Mouse (Mus musculus) layer of hippocampus, adult 11-12 months (tissue): ENCODE results near the gene Fgd3.

Source experiments
- DNase-seq: peaks from one replicate; pipeline ENCODE4 v3.0.0; 2022; ENCODE audit warnings: low spot score

Fgd3 gene

DNA sequence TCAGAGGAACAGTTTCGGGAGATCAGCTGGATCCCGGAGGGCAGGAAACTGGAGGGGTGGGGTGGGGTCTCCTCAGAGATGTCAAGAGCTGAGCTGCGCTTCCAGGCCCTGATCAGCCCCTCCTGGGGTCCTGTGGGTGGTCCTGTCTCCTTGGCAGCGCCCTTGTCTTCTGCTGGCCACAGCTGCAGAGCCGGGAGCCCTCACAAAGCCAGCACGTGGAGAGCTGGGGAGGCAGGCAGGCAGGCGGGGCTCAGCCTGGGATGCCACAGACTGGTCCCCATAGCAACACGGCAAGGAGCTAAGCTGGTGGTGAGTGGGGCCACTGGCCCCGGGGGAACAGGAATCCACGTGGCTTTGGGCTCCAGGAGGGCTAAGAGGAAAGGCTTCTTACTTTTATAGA lies at the start of gene Fgd3:
Gene Fgd3, minus strand, starts transcription at position 272 of the 400 bp plus-strand sequence.
- peak; percentile 66 for DNase-seq

DNA sequence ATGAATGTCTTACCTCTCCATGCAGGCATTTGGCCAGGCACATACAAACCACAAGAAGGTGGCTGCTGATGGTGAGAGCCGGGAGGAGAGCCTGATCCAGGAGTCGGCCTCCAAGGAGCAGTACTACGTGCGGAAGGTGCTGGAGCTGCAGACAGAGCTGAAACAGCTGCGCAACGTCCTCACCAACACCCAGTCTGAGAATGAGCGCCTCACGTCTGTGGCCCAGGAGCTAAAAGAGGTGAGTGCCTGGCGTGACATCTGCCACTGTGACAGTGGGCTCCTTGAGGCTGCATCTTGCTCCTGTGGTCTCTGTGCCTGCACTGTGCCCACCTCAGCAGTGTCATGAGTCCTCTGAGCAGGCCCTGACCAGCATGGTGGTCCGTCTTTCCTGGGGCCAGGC lies 49.3 kb upstream of the Fgd3 start:
- DNase-seq = no peak

DNA sequence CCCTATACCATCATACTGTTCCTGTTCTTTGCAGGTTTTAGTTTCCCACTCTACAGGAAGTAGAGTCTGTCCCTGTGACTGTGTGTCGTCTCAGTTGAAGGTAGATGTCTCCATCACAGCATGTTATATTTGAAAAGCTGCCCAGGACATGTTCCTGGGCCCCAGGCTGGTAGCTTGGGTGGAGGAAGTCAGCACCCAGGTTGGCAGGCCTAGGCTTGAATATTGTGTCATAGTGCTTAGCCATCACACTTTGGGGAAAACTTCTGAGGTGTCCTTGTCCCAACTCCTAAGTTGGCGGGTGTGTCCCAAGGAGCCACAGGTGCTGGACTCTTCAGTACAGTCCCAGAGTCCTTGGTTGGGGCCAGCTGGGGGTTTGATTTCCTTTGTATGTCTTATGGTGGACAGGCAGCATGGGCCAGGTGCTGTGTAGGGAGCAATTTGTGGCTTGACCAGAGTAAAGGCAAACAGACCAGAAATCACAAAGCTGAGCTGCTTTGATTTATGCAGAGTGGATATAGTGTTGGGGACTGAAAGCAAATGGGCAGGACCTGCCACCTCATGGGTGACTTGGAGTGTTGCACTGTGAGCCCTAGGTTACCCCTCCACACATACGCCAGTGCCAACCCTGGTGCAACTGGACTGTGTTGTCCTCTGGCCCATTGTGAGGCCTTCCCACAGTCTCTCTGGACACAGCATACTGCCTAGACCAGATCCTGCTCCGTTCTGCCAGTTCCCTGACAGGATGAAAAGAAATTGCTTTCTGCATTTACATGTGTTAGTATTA lies 47.7 kb upstream of the Fgd3 start:
- DNase-seq = no peak

DNA sequence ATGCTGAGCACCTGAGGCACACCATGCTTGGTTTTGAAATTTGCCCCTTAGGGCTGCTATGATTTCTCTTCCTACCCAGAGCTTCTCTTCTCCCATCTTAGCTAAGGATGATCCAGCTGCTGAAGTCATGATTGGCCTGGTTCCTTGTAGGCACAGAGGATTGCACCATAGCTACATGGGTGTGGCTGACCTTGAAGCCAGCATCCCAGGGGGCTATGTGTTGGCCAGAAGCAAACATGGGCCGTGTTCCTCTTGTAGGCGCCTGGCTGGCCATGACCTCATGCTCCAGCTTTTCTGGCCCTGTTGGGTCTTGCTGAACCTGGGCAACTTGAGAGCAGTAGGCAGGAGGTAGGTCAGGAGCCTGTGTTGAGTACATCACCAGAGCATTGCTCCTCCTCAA lies 44.6 kb upstream of the Fgd3 start:
- DNase-seq = no peak

DNA sequence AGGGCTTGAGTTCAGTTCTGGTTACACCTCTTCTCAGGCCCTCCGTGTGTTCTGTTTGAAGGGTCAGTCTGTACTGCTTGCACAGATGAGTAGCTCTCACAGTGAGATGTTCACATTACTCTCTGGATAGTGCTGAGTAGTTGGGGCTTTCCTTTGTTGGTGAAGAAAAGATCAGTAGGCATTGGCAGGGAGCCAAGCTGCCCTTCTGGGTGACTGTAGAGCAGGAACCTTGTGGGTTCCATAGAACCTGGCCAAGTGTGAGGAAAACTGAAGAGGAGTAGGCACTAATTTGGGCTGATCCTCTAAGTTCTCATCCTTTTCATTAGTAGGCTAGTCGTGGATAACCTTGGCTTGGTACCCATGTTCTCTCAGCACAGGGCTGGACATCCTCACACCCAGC lies 42.7 kb upstream of the Fgd3 start:
- DNase-seq = peak; percentile 55

DNA sequence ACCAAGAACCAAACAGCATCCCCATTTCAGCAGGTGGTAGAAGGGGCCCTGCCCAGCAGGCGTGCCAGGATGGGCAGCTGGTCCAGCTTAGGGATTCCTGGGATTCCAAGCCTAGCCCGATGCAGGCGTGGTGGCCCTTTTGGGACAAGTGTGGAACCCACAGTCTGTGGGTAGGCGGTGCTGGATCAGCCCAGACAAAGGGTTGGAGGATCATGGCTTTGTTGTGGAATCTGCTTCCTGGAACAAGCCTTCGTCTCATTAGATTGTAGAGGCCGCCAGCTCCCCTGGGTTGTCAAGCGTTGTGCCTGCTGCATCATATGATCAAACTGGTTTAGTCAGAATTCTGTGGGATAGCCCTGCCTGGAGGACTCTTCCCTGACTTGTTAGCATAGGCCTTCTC lies 42.3 kb upstream of the Fgd3 start:
- no peak for DNase-seq

DNA sequence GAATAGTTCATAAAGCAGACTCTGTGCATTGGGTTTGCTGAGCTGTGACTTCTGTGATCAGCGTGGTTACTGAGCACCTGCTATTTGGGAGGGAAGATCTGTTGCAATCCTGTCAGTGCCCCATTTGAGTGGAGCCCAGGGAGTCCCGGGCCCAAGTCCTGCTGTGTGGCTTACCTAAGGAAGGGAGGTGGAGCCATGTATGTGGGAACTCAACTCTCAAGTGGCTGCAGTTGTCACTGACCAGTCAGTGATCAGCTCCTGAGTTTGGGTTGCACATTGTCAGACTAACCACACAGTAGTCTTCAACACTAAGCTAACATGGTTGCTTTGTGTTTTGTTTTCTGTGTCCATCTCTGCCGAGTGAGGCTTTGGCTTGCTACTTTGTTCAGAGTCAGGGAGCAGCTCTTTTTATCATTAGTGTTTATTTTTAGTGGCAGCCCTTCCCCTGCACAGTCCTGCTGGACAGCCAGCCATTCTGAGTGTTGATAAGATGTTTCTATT lies 40.8 kb upstream of the Fgd3 start:
- no peak for DNase-seq

DNA sequence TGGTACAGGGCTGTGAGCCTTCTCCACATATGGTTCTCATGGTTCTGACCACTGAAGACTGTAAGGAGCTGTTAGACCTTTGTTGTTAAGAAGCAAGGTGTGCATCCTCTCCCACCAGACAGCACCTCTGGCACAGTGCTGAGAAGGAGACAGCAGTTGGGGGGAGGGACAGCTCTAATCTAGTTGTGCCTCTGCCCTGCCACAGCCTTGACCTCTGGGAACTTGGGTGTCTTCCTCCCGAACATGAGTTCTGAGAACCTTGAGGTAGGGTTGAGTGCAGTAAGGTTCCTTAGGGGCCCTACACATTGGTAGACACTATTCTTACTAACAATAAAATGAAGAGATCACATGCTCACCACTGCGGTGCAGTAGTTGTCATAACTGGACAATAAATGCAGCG lies 38.1 kb upstream of the Fgd3 start:
- no peak for DNase-seq

DNA sequence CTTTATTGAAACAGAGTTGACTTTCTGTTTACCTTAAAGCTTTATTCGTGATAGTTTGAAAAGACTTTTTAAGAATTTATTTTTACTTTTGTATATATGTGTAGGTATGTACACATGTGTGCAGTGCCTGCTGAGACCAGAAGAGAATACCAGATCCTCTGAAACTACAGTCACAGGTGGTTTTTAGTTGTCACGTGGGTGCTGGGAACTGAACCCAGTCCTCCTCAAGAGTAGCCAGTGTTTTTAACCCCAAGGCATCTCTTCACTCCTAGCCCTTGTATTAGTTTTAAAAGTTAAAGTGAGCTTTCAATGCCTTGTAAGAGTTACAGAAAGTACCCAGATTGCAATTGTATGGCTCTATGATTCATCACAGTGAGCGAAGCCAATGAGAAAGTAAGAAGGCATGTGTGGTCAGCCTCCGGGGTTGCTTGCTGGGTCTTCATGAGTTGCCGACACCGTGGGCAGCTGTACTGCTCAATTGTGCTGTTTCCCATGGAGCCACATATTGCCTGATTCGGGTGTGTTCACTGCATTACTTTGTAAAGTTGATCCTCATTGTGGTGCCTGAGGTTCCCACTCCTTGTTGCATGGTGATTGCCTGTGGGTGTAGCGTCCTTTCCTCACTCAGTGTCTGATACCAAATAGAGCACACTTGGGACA lies 37.4 kb upstream of the Fgd3 start:
- DNase-seq = no peak

DNA sequence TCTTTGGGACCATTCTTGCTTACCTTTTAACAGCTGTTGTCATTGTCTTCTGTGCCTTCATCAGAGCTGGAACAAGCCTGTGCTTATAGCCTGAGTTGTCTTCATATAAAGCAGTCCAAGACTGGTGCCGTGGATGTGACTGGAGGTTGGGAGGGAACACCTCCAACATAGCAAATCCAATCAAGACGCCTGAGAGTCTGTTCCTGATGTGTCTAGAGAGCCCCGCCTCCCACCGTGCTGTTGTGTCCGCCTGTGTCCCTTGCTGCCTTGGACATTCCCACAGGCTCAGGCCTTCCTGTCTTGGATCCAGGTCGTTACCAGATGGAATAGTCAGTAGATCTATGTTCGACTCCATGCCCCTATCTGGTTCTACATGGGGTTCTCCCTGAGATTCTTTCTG lies 36.0 kb upstream of the Fgd3 start:
- no peak for DNase-seq

DNA sequence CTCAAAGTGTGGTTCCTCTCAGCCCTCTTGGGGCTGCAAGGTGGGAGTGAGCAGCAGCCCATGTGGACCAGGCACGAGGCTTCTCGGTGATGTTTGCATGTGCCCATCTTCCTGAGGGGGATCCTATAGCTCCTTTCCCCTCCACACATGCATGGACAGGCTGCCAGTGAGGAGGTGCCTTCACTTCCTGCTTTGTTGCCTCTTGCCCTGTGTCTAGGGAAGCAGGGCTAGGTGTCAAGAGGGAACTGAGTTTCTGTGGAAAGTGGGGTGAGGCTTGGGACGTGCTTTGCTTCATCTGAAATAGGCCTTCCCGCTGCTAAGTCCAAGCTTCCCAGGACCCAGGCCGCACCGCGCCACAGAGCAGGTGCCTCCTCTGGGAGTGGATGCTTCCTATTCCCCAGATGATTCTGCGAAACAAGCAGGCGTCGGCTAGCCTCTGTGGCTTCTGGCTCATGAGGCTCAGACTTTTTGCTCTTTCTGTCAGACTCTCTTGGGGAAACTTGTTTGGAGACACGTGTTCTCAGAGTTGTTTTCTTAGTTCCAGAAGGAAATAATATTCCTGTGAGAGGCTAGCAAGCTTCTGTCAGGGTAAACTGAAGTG lies 35.5 kb upstream of the Fgd3 start:
- DNase-seq = no peak

DNA sequence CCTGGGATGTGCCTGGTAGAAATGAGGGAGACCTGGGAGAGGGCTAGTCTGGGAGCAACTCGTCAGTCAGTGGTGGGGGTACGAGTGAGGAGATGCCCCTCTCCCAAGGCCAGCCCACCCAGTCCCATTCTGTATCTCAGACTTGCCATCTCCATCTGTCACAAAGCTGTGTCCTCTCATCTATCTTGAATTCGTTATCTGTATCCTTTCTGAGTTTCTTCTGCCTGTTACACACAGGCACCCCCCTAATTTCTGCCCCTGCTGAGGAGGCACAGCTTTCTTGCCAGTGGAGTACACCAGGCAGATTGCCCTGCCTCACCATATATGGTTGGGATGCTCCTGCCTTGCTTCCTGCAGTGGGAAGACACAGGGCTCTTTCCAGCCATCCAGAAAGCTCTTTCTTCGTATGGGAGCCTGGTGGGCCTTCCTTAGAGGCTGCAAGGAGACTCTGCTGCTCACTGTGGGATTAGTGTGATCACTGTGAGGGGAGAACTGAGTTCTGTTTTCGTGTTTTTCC lies 33.9 kb upstream of the Fgd3 start:
- no peak for DNase-seq

DNA sequence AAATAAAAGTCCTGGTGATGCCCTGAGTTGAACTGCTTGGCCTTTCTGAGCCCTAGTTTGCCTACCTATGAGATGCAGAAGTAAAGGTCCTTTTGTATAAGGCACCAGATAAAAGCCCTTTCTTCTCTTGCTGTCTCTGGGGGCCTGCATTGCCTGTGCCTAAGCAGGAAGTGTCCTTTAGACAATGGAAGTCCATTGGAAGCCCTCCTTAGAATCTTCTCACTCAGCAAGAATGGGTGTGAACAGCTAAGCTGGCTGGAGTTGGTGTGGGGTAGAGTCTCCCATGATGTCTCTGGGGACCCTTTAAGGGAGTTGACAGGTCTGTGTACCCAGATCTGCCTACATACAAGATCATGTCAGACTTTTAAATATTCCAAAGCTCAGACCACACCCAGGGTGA lies 33.3 kb upstream of the Fgd3 start:
- DNase-seq = no peak

DNA sequence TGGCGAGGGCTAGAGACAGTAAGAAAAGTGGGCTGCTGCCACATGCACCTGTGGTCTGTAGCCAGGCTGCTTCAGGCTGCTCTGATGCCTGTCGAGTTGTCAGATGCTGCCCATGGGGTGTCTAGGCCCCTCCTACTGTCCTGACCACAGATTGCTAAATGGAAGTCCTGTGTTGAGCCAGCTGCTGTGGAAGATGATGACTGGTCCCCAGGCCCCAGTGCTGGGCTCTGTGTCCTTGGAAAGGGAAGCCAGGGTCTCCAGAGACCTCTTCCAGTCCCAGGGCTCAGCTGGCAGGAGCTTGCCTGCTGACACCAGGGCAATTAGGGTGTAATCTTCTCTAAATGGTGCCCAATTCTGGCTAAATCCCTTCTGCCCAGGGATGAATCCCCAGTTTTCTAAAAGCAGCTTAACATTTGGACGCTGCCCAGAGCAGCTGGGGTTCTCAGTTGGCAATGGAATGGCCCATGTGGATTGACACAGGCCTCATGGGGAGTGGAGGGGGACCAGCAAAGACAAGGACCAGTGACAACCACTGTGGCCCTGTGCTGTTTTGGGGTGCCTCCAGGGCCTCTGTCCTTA lies 32.6 kb upstream of the Fgd3 start:
- DNase-seq = no peak

DNA sequence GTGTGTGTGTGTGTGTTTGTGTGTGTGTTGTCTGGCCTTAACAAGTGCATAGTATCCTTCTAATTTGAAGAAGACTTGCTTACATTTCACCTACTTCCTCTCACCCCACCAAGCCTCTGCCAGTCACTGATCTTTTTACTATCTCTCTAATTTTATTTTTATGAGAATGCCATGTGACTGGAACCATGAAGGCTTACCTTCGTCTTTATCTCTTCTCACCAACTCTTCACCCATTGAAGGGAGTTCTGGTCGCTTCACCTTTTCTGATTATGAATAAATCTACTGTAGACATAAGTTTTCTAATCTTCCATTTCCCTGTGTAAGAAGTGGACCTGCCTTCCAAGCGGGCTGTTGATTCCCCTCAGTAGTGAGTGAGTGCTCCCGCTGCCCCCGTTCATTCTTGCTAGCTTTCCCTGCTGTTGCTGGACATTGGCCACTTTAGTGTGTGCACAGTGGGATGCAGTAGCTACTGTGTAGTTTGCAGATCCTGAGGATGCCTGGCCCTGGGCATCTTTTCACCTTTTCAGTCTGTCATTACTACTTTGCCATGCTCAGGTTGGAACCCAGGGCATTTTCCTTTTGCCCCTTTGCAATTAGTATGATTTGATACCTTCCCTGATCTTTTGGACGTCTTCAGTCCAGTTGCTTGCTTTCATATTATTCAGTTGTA lies 29.9 kb upstream of the Fgd3 start:
- DNase-seq = no peak

DNA sequence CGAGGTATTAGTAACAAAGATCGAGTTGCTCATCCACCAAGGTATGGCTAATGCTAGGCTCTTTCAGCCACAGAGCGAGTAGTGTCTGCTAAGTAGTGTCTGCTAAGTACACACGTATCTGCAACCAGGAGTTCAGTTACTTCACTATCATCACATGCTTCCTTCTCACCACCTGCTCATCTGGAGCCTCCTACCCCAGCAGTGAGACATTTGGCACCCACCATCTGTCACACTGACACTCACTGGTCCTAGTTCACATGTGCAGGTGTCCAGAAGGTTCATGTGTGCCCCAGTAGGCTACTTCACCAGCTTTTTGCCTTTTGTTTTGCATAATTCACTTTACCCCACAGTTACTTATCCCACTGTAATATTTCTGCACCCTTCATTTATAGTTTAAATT lies 29.2 kb upstream of the Fgd3 start:
- no peak for DNase-seq

DNA sequence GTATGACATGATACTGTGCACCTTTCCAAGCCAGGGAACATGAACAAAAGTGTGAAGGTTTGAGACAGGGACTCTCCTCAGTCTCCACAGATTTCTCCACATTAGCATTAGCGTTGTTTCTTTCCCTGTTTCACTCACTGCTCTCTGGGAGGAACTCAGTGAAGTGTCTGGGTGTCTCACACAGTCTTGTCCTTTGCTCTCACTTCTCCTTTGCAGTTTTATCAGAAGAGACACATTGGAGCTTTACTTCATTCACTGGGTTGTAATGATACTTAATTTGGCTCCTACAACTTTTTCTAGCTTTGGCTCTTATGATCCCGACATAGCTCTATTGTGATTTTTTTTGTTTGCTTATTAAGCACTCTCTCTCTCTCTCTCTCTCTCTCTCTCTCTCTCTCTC lies 28.4 kb upstream of the Fgd3 start:
- DNase-seq = no peak

DNA sequence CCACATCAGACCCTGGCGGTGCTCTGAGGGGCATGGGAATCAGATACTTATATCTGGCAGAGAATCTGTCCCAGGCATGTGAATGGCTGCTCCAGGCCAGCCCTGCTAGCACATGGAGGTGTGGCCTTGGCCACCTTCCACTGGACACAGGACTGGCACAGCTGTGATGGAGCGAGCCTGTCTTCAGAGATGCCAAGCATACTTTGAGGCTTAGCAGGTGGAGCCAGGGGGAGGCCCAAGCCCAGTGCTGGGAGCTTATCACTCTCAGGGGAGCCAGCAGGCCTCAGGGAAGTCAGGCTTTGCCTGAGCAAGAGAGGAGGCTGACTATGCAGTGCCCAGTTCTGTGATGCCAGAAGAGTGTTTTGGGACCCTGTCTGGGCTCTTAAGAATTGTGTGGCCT lies 25.4 kb upstream of the Fgd3 start:
- DNase-seq = no peak

DNA sequence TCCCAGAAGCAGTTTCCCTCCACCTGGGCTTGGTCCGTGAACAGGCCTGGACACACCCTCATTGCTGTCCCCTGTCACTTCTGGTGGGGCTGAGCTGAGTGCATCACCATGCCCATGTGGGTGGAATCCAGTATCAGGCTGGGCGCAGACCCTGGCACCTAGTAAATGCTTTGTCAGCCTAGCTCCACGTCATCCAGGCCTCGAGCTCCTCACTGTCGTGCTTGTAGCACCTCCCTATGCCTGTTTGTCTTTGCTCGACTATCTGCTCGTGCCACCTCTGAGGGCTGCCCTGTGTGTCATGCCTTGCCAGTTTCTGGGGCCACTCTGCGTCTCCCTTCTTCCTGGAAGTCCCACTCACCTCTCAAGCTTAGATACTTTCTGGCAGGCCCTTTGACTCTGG lies 24.5 kb upstream of the Fgd3 start:
- DNase-seq = no peak

DNA sequence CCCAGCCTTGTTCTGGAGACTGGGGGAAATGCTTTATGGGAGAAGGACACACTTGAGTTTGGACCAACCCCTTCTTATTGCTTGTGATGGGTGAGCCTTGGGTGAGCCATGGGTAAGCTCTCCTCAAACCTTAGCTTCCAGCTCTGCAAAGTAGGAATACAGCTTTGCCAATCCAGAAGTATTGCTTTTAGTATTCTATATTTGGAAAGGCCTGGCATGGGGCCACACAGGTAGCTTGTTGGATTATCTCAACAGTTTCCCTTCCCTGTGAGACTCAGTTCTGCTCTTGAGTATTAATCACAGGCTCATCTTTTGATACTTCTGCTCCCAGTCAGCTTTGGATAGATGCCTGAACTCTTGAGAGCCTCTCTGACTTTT lies 22.6 kb upstream of the Fgd3 start:
- no peak for DNase-seq

DNA sequence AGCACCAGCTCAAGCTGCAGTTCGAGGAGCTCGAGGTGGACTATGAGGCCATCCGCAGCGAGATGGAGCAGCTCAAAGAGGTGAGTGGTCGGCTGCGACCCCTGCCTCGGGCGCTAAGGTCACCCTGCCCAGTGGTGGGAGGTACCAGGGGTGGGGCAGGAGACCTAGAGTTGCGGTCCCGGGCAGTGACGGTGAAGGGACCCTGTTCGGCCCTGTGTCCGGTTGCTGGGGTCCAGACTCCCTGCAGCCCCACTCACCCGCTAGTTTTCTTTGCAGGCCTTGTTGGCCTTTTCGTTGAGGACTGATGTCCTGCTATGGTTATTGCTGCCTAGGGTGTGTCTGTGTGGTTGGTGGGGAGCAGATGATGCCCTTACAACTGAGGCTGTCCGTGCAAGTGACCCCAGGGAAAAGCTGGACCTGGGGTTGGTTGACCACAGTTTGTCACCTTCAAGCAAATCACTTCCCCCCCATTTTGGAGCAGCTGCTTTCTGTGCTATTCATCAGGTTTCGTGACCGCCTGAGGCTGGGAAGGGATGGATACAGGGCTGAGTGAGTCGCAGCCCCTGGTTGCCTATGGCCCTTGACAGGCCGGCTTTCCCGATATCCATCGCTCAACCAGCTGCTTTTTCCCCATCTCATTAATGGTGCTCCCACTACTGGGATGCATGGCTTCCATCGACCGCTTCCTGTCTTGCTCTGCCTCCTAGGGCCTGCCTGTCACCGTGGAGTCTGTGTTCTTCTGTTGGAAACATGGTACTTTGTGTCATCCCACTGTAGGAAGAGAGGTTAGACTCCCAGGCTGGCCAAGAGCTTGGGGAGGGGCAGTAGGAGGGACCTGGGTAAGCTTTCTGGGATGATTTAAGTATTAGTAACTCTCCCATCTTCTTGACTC lies 22.0 kb upstream of the Fgd3 start:
- no peak for DNase-seq
